Mouse (Mus musculus) left cerebral cortex, adult 8-10 months (tissue): ENCODE results near the gene Brca2. TPM values are rescaled to one million over a fixed set of nuclear protein-coding genes. Genes with fewer than 3 reads are reported as not detected.

Experiments
- DNase-seq, 2 experiments: peaks; one replicate each; pipeline ENCODE4 v3.0.0; 2022; ENCODE audit warnings: low spot score in 2 of 2
- total RNA-seq, 4 experiments: library from RNA; stranded (reverse); gene quantifications; 2 replicates each; pipeline ENCODE4 v1.2.4; 2022

The Brca2 gene
- total RNA-seq, 4 experiments from 2014 or later = 8.7 to 12.2 (median 9.7) TPM

DNA sequence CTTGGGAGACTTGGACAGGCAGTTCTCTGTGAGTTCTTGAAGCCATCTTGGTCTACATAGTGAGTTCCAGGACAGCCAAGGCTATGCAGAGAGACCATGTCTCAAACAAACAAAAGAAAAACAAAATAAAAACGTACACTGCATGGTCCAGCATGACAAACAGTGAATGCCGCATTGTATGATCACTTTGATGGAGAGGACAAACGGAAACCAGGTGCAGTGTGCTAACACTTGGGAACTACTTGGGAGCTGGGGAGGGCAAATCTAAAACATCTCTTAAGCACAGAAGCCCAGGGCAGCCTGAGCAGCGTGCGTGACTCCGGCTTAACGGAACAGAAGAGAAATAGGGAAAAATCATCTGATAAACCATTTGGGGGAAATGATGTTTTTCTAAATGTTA lies 74.7 kb downstream of the Brca2 start, which contains the start of gene N4bp2l1:
Gene N4bp2l1 (minus strand): TSS at position 101 of the 400 bp plus-strand sequence.
- no peak for DNase-seq

DNA sequence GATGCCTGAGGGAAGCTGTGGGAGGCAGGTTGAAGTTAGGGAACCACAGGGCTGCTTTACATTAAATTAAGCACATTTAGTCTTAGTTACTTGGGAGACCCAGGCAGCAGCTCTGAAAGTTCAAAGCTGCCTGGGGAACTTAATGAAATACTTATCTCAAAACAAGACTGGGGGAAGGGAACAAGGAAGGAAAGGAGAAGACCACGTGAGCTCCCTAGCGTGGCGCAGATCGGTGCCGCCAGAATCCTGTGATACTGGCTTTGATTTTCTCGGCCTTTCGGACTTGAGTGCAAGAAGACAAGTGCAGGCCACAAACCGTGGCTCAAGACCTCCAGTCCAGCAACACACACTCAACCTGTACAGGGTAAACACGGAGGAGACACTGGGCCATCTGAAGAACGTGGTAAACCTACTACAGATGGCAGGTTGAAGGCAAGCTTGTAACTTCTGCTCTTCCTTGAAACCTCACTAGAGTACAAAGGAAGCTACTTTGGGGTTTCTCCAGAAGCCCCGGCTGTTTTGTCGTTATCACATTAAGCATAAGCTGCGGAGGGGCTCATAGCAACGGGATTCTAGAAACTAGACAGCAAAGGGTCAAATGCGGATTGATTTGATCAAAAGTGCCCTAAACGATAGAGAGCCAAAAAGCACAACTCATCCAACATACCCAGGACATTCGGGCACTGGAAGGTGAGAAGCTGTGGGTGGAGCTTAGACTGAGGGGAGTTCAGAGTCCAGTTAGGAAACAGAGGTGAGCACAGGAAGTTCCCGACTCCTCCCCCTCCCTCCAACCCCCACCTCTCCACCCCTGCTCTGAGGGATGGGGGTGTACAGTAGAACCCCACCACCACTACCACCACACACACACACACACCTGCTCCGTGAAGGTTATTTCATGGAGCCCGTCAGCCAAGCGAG lies 76.0 kb downstream of the Brca2 start:
- no peak for DNase-seq

DNA sequence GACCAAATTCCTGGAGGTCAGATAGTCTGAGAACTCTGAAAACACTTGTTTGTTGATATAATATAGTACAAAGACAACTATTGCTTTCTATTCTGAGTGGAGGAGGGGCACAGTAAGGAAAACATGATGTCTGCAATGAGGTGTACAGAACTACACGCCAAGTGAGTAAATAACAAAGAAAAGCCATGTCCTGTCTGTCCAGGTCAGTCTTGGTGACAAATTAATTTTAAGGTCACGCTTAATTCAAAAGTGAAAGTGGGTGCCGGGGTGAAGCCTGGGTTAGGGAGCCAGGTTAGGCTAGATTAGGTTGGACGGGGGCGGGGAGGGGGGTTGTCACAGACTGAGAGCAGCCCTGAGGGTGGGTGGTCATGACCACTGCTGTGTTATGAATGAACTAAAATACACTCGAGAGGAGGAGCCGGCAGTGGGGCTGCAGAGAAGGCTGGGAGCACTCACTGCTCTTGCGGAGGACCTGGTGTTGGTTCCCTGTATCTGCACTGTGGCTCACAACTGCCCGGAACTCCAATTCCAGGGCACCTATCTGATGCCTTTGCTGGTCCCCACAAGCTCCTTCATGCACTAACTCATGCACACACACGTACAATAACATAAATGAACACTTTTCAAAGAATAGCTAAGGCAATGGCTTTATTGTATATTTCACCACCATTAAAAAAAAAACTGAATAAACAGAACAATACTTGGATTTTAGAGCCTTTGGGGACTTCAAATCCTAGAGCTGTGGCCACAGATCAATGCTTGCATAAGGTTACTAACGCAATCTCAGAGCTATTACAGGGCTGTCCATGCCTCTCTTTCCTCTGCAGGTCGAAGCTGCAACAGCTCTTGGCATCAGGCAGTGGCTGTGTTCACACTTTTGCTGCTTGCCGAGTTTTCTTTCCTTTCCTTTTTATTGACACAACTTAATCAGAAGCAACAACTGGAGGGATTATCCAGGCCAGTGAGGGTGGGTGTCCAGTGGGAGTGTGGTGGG lies 77.2 kb downstream of the Brca2 start:
- DNase-seq = no peak

DNA sequence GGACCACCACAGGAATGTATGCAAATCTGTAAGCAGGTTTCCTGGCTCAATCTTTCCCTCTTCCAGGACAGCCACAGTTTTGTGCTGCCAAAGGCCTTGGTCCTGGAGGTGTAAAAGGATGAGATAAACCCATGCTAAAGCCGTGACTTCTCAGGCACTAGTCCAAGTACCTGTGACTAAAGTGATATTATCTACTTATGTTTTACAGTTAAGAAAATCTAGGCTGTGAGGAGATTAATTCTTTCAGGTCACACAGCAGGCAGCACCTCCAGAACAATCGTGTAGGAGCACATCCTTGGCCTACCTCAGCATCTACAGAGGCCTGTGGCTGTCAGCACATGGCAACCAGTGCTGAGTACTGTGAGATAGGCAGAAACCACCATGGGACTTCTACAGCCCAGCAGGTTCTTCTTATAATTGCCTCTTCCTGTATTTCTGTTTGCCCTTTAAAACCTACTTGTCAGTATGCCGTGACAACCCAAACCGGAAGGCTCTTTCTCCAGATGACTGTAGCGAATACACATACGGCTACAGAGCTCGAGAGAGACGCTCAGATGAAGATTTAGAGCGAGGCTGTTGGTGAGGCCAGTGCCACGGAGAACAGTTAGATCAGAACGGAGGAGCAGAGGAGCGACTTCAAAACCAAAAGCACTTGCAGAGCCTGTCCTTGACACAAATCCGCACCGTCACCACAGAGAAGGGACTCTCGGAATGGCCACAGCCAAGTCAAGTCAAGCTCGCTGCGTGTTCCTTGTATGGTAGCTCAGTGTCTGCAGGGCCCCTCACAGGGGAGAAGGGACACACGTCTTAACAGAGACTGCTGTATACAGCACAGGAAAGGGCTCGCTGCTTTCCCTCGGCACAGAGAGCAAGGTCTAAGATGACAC lies 78.4 kb downstream of the Brca2 start:
- DNase-seq = no peak

DNA sequence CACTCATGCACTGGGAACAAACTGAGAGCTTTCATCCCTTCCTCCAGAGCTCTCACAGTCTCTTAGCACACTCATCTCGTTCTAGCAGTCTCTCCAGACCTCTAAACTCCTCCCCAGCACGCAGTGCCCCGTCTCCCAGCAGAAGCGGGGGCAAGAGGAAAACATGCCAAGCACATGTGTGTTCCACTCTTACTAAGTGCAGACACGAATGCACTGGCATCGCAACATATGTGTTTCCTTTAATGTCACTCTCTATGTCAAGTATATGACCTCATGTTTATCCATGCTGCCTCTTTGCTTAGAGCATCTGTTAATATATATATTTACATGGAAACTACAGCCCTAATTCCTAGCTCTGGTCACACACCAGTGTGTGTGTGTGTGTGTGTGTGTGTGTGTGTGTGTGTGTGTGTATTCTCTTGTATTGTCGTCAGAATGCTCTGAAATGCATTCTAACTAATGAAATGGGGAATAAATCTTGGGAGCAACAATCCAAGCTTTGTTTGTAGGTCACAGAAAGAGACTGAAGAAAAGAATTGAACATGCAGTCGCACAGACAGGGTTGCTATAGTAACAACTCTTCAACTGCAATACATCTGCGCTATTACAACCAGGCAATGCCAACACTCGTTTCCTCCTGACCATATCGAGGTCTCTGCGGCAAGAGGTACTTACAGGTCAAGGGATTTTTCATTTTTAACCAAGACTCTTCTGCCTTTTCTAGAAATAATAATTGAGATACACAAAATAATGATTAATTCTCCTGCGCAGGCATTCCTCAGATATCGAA lies 79.2 kb downstream of the Brca2 start:
- no peak for DNase-seq

DNA sequence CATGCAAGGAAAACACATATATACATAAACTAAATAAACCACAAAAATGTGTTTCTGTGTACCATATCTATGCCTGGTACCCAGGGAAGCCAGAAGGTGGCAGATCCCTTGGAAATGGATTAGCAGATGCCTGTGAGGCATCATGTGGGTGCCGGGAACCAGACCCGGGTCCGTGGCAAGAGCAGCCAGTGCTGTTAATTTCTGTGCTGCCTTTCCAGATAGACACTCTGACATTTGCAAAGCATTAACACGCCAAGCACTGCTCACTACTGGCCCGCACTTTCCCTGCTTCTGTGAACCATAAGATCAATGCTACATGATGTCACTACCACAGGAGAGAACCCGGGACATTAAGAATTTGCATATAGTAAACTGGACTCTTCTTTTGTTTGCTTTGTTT lies 83.7 kb downstream of the Brca2 start:
- DNase-seq = no peak

DNA sequence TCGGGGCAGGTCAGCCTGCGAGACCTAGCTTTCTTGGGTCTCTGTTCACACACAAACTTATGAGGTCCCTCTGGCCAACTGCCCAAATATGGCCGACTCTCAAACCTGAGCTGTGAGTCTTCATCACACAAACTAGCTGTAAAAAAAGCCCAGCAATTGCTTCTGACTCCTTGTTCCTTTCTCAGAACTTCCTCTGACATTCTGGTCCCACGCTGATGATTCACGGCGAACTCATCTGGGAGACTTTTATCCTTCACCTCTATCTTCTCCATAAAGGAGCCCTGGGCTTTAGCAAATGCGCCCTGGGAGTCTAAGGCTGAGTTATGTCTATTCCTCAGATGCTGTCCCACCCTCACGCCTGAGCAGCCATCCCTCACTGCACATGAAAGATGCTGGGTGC lies 85.2 kb downstream of the Brca2 start:
- no peak for DNase-seq

DNA sequence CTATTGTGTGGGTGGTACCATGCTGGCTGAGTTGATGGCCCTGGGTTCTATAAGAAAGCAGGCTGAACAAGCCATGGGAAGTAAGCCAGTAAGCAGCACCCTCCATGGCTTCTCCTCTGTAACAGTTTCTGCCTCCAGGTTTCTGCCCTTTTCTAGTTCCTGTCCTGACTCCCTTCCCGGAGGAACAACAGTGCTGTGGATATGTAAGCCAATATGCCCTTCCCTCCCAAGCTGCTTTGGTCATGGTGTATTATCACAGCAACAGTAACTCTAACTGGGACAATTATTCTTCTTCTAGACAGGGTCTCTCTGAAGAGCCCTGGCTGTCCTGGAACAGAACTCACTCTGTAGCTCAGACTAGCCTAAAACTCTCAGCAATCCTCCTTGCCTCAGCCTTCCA lies 88.7 kb downstream of the Brca2 start:
- no peak for DNase-seq

DNA sequence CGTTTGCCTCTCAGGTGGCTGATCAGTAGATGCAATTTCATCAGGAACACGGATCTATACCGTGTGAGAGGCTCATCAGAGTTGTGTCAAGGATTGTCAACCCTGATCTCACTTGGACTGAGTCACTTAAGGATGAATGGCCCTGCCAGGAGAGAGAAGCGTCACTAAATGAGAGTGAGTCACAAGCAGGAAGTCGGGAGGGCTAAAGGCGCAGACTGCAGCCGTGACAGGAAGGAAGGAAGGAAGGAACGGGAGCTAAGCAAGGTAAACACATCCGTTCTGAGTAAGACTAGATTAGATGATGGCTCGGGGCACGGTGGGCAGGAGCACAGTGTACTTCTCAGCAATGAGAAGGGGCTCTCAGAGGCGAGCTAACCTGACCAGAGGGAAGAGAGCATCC lies 89.3 kb downstream of the Brca2 start:
- no peak for DNase-seq

DNA sequence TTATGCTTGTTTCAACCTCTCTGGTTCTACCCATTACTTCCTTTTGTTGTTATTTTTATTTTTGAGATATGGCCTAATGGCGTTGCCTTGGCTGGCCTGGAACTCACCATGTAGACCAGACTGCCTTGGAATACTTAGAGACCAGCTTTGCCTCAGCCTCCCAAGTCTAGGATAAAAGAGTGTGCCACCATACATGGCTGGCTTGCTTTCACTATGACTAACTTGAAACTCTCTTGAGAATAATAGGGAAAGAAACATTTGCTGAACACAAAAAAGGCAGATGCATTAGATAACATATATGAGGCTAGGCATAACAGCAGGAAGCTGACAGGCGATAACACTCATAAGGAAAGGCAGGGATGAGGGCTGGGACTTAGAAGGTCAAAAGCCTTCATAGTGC lies 91.6 kb downstream of the Brca2 start:
- no peak for DNase-seq

DNA sequence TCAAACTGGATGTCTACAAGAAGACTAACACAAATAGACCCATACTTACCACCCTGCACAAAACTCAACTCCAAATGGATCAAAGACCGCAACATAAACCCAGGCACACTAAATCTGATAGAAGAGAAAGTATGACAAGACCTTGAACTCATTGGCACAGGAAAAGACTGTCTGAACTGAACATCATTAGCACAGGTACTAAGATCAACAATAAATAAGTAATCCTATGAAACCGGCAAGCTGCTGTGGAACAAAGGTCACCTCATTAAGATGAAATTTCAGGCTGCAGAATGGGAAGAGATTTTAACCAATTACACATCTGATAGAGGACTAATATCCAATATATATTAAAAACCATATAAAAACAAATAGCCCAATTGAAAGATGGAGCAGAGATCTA lies 93.8 kb downstream of the Brca2 start:
- no peak for DNase-seq

DNA sequence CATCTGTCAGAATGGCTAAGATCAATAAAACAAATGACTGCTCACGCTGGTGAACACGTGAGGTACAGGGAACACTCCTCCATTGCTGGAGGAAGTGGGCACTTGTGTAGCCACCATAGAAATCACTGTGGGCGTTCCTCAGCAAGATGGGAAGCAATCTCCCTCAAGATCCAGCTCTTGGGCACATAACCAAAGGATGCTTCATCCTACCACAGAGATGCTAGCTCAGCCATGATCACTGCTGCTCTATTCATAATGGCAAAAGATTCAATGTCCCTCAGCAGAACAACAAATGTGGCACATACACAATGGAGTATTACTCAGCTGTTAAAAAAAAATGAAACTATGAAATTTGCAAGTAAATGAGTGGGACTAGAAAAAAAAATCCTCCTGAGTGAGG lies 94.3 kb downstream of the Brca2 start:
- no peak for DNase-seq

DNA sequence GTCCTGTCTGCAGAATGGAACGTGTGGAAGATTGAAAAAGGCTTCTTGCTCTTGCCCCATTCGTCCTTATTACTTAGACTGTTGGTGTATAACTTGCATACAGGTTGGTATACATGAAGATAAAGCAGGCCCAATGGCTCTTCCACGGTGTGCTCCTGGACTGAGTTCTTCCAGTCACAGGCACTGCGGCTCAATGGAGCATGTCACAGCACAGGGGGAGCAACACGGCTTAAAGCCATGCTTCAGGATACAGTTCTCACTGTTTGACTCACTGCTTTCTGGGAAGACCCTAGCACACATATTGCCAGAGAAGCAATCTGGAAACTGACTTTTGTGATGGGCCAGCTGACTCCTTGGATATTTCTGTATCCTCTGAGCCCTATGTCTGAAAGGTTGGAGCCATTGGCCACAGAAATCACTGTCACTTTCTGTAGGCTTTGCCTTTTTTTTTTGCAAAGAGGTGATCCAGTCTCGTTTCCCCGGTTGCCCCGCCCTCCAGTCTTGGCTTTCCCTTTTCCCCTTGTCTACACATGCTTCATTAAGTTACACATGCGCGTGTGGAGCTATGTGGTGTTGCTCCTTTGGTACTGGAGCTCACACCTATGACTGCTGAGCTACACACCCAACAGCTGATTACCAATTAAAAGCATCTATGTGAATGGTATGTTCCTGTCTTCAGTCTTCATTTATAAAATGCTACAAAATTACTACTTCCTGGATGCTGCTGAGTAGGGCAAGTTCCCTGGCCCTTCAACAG lies 96.3 kb downstream of the Brca2 start:
- DNase-seq = no peak

Other genes with a start within 250 kb of the Brca2 start
- 1 to 10 TPM in 3 of 4 experiments, under 1 TPM in 1; 0.85 to 1.7 (median 1.3) TPM for gene Zar1l, start 4.5 kb upstream of the Brca2 start, total RNA-seq
- gene N4bp2l1, start 74.6 kb downstream of the Brca2 start, total RNA-seq = 10 to 100 TPM; 53.3 to 56.8 (median 55.8) TPM
- gene N4bp2l2, start 143.6 kb downstream of the Brca2 start, total RNA-seq = 10 to 100 TPM; 77.0 to 82.6 (median 79.5) TPM
- 10 to 100 TPM; 64.8 to 75.8 (median 70.8) TPM for gene Pds5b, start 151.1 kb downstream of the Brca2 start, total RNA-seq